Mouse (Mus musculus): ENCODE data around the gene Nr2f6. TPM values are rescaled to one million over a fixed set of nuclear protein-coding genes. Genes with fewer than 3 reads are reported as not detected.

The Nr2f6 gene
- polyA plus RNA-seq, 1 experiment from 2014 or later: 38.1 TPM

- no peak overlapping the region for H3K9ac ChIP-seq (ENCODE audit: low read length)
- H3K27ac ChIP-seq (ENCODE audit: low read length): no peak overlapping the region
- H3K4me3 ChIP-seq (ENCODE audit: low read length): no peak overlapping the region
- H3K9me3 ChIP-seq (replicated peaks; ENCODE audit: control insufficient read depth, low read length): no peaks in the 10 kb centered on the region
- peaks cover 17% of the 10 kb centered on the region for H3K4me1 ChIP-seq (ENCODE audit: control insufficient read depth, insufficient read depth, low read length)
- no peaks in the 10 kb centered on the region for H3K27me3 ChIP-seq (ENCODE audit: control insufficient read depth, insufficient read depth, low read length)
- H3K36me3 ChIP-seq (ENCODE audit: control insufficient read depth, insufficient read depth): peaks cover 15% of the 10 kb centered on the region
- ATAC-seq (replicated peaks; ENCODE audit: extremely low read depth, insufficient read depth, low FRiP score): no peak
- no peak overlapping the region for H3K4me2 ChIP-seq (ENCODE audit: low read depth, low read length)
- WGBS: 83% methylated on average over 8 of the region's 8 CpGs
These were observed 22.3 kb upstream of the Nr2f6 start for GRCm38 (mm10) chr8:71404011-71404410.

DNA sequence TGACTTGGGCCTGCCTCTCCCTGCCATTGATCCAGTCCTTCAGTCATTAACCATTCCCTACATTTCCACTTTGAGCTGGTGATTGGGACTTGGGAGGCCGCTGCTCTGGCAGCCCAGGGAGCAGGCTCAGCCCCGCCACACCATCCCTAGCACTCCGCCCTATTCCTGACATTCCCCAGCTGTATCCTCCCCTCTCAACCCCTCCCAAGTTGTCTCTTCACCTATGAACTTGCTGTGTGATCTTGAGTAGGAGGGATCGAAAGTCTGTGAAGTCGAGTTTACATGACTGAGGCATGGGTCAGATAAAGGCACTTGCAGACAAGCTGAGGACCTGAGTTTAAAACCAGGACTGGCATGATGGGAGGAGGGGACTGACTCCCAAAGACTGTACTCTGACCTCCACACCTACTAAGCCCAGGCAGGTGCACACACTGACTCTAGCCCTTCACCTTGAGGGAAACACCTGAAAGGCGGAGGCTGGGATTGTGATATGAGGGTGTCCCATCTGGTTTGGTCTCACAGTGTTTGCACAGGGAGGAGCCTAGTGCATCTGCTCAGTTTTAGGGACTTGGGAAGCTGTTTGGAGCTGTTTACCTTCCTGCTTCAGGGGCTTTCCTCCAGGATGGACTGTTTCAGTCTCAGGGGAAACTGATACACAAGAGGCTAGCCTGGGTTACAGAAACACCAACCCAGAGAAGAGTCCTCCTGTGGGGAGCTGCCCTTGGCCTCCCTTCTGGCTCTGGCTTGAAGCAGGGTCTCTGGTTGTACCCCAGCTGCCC, 21.5 kb upstream of the Nr2f6 start:
- H3K9me3 ChIP-seq (replicated peaks; ENCODE audit: control insufficient read depth, low read length): no peaks in the 10 kb centered on the region
- no peak for ATAC-seq (replicated peaks; ENCODE audit: extremely low read depth, insufficient read depth, low FRiP score)
- no peak overlapping the region for H3K4me3 ChIP-seq (ENCODE audit: low read length)
- H3K36me3 ChIP-seq (ENCODE audit: control insufficient read depth, insufficient read depth): peaks cover 15% of the 10 kb centered on the region
- no peaks in the 10 kb centered on the region for H3K27me3 ChIP-seq (ENCODE audit: control insufficient read depth, insufficient read depth, low read length)
- no peak overlapping the region for H3K4me2 ChIP-seq (ENCODE audit: low read depth, low read length)
- no peak overlapping the region for H3K9ac ChIP-seq (ENCODE audit: low read length)
- H3K27ac ChIP-seq (ENCODE audit: low read length): no peak overlapping the region
- peaks cover 17% of the 10 kb centered on the region for H3K4me1 ChIP-seq (ENCODE audit: control insufficient read depth, insufficient read depth, low read length)
- 63% methylated on average over 6 of the region's 6 CpGs for WGBS

DNA sequence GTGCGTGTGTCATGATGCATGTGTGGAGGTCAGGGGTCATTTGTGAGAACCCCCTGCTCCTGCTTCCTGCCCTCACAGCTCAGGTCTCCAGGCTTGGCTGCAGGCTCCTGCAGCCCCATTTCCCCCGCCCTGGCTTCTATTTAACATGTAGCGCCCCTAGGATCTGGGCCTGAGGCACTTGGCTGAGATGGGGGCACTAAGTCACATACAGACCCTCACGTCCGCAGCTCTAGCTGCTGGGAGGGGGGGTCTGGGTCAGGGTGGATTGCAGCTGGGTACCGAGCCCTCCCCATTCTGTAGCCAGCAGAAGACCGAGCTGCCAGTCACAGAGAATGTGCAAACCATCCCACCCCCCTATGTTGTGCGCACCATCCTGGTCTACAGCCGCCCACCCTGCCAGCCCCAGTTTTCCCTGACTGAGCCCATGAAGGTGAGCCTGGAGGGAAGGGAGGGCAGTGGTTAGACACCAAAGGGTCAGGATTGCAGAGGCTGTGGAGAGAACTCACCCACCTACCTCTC, 20.7 kb upstream of the Nr2f6 start:
- Histone ChIP-seq H3K27ac (ENCODE audit: low read length) (no peak overlapping the region), H3K27me3 (ENCODE audit: control insufficient read depth, insufficient read depth, low read length) (no peaks in the 10 kb centered on the region), H3K9me3 (replicated peaks; ENCODE audit: control insufficient read depth, low read length) (no peaks in the 10 kb centered on the region), H3K4me1 (ENCODE audit: control insufficient read depth, insufficient read depth, low read length) (peaks cover 20% of the 10 kb centered on the region), H3K9ac (ENCODE audit: low read length) (no peak overlapping the region), H3K4me3 (ENCODE audit: low read length) (no peak overlapping the region), H3K36me3 (ENCODE audit: control insufficient read depth, insufficient read depth) (peaks cover 12% of the 10 kb centered on the region), H3K4me2 (ENCODE audit: low read depth, low read length) (no peak overlapping the region)
- WGBS: 84% methylated on average over 9 of the region's 9 CpGs
- ATAC-seq (replicated peaks; ENCODE audit: extremely low read depth, insufficient read depth, low FRiP score): no peak

GRCm38 (mm10) chr8:71401454-71401853, 19.7 kb upstream of the Nr2f6 start:
- Histone ChIP-seq H3K4me3 (ENCODE audit: low read length) (no peak overlapping the region), H3K9me3 (replicated peaks; ENCODE audit: control insufficient read depth, low read length) (no peaks in the 10 kb centered on the region), H3K9ac (ENCODE audit: low read length) (no peak overlapping the region), H3K4me2 (ENCODE audit: low read depth, low read length) (no peak overlapping the region), H3K4me1 (ENCODE audit: control insufficient read depth, insufficient read depth, low read length) (peaks cover 16% of the 10 kb centered on the region), H3K36me3 (ENCODE audit: control insufficient read depth, insufficient read depth) (peaks cover 10% of the 10 kb centered on the region), H3K27ac (ENCODE audit: low read length) (no peak overlapping the region), H3K27me3 (ENCODE audit: control insufficient read depth, insufficient read depth, low read length) (no peaks in the 10 kb centered on the region)
- no peak for ATAC-seq (replicated peaks; ENCODE audit: extremely low read depth, insufficient read depth, low FRiP score)

DNA sequence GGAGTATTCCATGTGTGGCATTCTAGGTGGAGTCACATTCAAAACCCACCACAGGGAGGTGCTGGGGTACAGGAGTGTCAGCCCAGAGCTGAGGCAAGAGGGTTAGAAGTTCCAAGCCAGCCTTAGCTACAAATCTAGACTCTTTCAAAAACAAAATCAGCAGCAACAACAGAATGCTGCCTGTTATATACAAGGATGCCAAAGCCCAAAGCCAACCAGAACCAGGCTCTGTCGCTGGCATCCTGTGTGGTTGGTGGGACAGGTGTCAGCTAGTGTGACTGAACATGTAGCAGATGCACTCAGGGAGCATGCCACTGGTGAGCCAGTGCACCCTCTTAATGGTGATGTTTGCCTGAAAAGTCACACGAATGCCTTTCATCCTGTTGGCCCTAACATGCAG, 19.1 kb upstream of the Nr2f6 start:
- Histone ChIP-seq H3K36me3 (ENCODE audit: control insufficient read depth, insufficient read depth) (peaks cover 10% of the 10 kb centered on the region), H3K9me3 (replicated peaks; ENCODE audit: control insufficient read depth, low read length) (no peaks in the 10 kb centered on the region), H3K27me3 (ENCODE audit: control insufficient read depth, insufficient read depth, low read length) (no peaks in the 10 kb centered on the region), H3K27ac (ENCODE audit: low read length) (no peak overlapping the region), H3K4me1 (ENCODE audit: control insufficient read depth, insufficient read depth, low read length) (peaks cover 13% of the 10 kb centered on the region), H3K4me3 (ENCODE audit: low read length) (no peak overlapping the region), H3K4me2 (ENCODE audit: low read depth, low read length) (no peak overlapping the region), H3K9ac (ENCODE audit: low read length) (no peak overlapping the region)
- no peak for ATAC-seq (replicated peaks; ENCODE audit: extremely low read depth, insufficient read depth, low FRiP score)
- 88% methylated on average over 2 of the region's 2 CpGs for WGBS

DNA sequence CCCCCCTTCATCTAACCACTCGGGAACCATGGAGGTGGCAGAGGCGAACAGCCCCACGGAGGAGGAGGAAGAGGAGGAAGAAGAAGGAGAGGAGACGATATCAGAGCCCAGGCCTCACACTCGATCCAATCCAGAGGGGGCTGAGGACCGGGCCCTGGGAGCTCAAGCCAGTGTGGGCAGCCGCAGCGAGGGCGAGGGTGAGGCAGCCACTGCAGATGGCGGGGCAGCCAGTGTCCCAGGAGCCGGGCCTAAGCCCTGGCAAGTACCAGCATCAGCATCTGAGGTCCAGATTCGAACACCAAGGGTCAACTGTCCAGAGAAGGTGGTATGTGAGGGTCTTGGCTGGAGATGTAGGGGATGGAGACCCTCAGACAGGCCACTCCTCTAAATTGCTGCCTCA, 15.9 kb upstream of the Nr2f6 start:
- no peaks in the 10 kb centered on the region for H3K9me3 ChIP-seq (replicated peaks; ENCODE audit: control insufficient read depth, low read length)
- no peak overlapping the region for H3K27ac ChIP-seq (ENCODE audit: low read length)
- 73% methylated on average over 12 of the region's 12 CpGs for WGBS
- H3K27me3 ChIP-seq (ENCODE audit: control insufficient read depth, insufficient read depth, low read length): no peaks in the 10 kb centered on the region
- peaks cover 10% of the 10 kb centered on the region for H3K36me3 ChIP-seq (ENCODE audit: control insufficient read depth, insufficient read depth)
- peak overlapping the region; percentile 77 for H3K4me2 ChIP-seq (ENCODE audit: low read depth, low read length)
- peaks cover 9% of the 10 kb centered on the region for H3K4me1 ChIP-seq (ENCODE audit: control insufficient read depth, insufficient read depth, low read length)
- ATAC-seq (replicated peaks; ENCODE audit: extremely low read depth, insufficient read depth, low FRiP score): no peak
- H3K4me3 ChIP-seq (ENCODE audit: low read length): peak overlapping the region; percentile 73
- peak overlapping the region; percentile 89 for H3K9ac ChIP-seq (ENCODE audit: low read length)

DNA sequence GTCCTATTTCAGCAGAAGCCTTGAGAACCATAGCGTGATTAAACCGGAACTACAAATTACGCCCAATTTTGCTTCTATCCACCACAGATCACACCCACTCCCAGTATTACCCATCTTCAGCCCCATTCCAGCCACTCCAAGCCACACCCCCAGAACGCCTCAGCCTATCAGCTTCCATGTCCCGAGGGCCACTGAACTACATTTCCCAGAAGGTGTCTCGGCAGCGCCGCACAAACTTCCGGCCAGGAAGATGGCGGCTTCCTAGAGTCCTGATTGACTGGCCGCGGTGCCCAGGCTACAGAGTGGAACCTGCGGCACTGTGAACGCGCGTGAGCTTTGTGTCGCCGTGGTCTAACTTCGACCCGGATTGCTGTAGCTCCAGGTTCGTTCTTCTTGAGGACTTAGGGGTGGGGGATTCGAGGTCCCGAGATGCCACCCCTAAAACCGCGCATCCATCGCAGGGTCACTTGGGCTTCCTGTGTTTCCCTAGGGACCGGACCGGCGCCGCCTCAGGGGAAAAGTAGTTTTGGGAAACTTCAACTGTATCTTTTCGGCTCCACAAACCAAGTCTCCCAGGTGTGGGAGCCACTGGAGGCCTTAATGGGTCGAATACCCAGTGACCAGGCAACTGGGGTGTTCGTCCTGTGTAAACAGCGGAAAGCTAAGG, 15.0 kb upstream of the Nr2f6 start, which contains the start of gene Babam1:
Gene Babam1, plus strand, starts transcription at position 223 of the 667 bp plus-strand sequence.
- H3K36me3 ChIP-seq (ENCODE audit: control insufficient read depth, insufficient read depth): peaks cover 10% of the 10 kb centered on the region
- peak within 1 kb of the TSS; percentile 73 for H3K4me3 ChIP-seq (ENCODE audit: low read length)
- H3K9me3 ChIP-seq (replicated peaks; ENCODE audit: control insufficient read depth, low read length): no peaks in the 10 kb centered on the region
- peaks cover 9% of the 10 kb centered on the region for H3K4me1 ChIP-seq (ENCODE audit: control insufficient read depth, insufficient read depth, low read length)
- peak; percentile 94 for ATAC-seq (replicated peaks; ENCODE audit: extremely low read depth, insufficient read depth, low FRiP score)
- H3K27ac ChIP-seq (ENCODE audit: low read length): peak within 1 kb of the TSS; percentile 87
- WGBS: under 1% methylated on average over 34 of the region's 34 CpGs
- H3K27me3 ChIP-seq (ENCODE audit: control insufficient read depth, insufficient read depth, low read length): no peaks in the 10 kb centered on the region
- peak within 1 kb of the TSS; percentile 89 for H3K9ac ChIP-seq (ENCODE audit: low read length)
- H3K4me2 ChIP-seq (ENCODE audit: low read depth, low read length): peak within 1 kb of the TSS; percentile 77

- peaks cover 9% of the 10 kb centered on the region for H3K4me1 ChIP-seq (ENCODE audit: control insufficient read depth, insufficient read depth, low read length)
- H3K36me3 ChIP-seq (ENCODE audit: control insufficient read depth, insufficient read depth): peaks cover 10% of the 10 kb centered on the region
- H3K27me3 ChIP-seq (ENCODE audit: control insufficient read depth, insufficient read depth, low read length): no peaks in the 10 kb centered on the region
- H3K4me3 ChIP-seq (ENCODE audit: low read length): peak within 1 kb of the TSS; percentile 73
- H3K4me2 ChIP-seq (ENCODE audit: low read depth, low read length): peak within 1 kb of the TSS; percentile 77
- peak within 1 kb of the TSS; percentile 87 for H3K27ac ChIP-seq (ENCODE audit: low read length)
- ATAC-seq (replicated peaks; ENCODE audit: extremely low read depth, insufficient read depth, low FRiP score): no peak
- no peaks in the 10 kb centered on the region for H3K9me3 ChIP-seq (replicated peaks; ENCODE audit: control insufficient read depth, low read length)
- 70% methylated on average over 9 of the region's 9 CpGs for WGBS
- peak within 1 kb of the TSS; percentile 47 for H3K9ac ChIP-seq (ENCODE audit: low read length)
These were observed 13.9 kb upstream of the Nr2f6 start, which contains the start of gene Ushbp1 for GRCm38 (mm10) chr8:71395629-71396028. Ushbp1 (minus strand) TSS chr8:71395802.

DNA sequence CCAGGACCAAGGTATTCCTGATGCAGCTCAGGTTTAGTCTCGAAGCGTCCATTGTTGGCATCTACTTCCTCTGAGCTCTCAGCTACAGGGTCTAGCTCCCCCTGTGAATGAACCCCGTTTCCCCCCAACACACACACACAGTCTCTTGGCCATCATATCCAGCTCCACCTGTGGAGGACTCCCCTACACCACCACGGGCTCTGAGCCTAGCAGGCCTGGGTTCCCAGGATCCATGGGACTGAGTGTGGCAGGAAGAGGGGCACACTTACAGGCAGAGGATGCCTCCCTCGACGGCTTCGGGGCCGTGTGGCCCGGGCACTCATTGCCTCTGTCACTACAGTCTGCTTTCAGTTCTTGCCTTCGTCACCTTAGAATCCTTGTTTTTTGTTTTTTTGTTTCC, 13.3 kb upstream of the Nr2f6 start:
- Histone ChIP-seq H3K9me3 (replicated peaks; ENCODE audit: control insufficient read depth, low read length) (no peaks in the 10 kb centered on the region), H3K27me3 (ENCODE audit: control insufficient read depth, insufficient read depth, low read length) (no peaks in the 10 kb centered on the region), H3K36me3 (ENCODE audit: control insufficient read depth, insufficient read depth) (peaks cover 10% of the 10 kb centered on the region), H3K27ac (ENCODE audit: low read length) (peak overlapping the region; percentile 87; the same call in 1 of the 2 replicates), H3K9ac (ENCODE audit: low read length) (peak overlapping the region; percentile 41; the same call in 1 of the 2 replicates), H3K4me2 (ENCODE audit: low read depth, low read length) (peak overlapping the region; percentile 43), H3K4me3 (ENCODE audit: low read length) (peak overlapping the region; percentile 31), H3K4me1 (ENCODE audit: control insufficient read depth, insufficient read depth, low read length) (peaks cover 9% of the 10 kb centered on the region)
- WGBS: 72% methylated on average over 10 of the region's 10 CpGs
- no peak for ATAC-seq (replicated peaks; ENCODE audit: extremely low read depth, insufficient read depth, low FRiP score)
